Mouse (Mus musculus): Measurements from ENCODE around the gene Paqr4.
"Not testable (repeated sequence)": the region's sequence is repeated elsewhere in the genome, so short reads cannot be mapped to it uniquely, and the experiment has no call there.

Paqr4 gene

GRCm38 (mm10) chr17:23740598-23741021 lies at the start of gene Paqr4:
TSS of gene Paqr4 (minus strand) at chr17:23740867.
- in situ Hi-C loops (cut with MboI, MseI), result no loop called here

DNA sequence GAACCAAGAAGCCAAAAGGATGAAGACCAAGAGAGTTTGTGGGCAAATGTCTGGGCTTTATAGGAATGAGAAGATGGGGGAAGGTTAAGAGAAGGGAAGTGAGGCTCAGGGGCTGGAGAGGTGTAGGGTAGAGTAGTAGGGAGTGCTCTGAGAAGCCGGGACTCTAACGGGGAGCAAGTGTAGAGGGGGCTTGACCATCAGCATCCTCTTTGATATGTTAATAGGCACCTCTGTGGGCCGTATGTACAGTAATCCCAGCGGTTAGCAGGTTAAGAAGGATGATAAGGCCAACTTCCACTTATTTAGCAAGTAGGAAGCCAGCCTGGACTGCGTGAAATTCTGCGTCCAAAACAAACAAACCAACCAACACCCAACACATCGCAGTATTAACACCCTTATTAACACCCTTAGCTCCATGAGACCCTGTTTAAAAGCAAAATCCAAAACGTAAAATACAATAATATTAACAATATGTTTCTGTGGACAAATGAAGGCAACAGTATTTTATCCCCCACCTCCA lies 49.1 kb upstream of the Paqr4 start:
- in situ Hi-C loops (cut with MboI, MseI), result no loop called here

GRCm38 (mm10) chr17:23788973-23789372 lies 48.3 kb upstream of the Paqr4 start:
- in situ Hi-C loops (cut with MboI, MseI), result no loop called here

DNA sequence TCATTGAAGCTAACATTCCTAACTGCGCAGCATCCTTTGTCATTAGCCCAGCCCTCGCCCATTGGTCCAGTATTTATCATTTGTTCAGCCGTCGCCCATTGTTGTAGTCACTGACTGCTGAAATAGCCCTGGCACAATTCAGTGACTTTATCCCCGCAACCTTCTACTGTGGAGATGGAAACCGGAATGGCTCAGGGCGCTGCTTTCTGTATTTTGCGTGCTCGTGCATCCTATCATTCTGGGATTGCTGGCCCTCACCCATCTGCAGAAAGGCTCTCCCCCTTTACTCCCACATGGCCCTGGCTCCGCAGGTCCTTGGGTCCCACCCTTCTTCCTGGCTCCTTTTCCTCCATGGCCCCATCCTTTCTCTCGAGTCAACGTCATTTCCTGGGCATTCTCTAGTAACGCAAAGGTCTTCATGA lies 45.9 kb upstream of the Paqr4 start:
- in situ Hi-C loops (cut with MboI, MseI), result no loop called here

DNA sequence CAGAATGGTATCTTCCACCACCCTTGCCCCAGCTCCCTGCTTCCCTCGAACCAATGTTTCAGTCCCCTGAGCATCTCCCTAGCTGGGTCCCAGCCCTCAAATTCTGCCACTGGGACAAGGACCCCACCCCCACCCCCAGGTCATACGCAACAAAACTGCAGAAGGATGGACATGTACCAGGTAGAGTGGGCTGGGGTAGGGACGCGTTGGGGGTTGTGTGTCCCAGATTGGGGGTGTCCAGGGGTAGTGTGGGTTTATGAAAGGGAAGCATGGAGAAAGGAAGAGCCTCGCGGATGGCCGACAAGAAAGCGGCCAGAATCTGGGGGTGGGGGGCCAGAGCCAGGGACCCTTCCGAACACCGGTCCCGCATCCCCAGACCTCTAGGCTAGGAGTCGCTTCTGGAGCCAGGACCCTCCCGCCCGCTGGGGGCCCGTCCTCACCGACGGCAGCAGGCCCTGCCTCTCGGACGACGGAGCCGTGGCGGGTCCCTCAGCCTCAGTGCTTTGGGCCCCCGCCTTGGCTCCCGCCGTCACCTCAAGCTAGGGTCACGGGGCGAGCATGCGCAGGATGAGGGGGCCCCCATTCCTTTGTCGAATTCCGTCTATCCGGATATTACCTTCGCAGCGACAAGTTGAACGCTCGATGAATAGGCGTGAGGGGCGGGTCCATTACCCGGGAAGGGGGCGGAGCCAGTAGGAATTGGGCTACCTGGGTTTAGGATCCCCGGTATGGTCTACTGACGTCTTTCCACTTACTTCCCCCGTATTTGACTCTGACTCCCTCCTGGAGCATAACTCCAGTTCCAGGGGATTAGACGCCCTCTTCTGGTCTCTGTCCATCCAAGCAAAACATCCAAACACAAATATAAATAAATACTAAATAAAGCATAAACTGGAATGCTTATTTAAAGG lies 45.1 kb upstream of the Paqr4 start, which contains the start of gene Flywch2:
Flywch2 (minus strand) TSS at position 521 of the 911 bp plus-strand sequence.
- in situ Hi-C loops (cut with MboI, MseI), result no loop called here

- in situ Hi-C loops (cut with MboI, MseI), result no loop called here
Observed at GRCm38 (mm10) chr17:23783352-23783751, 42.7 kb upstream of the Paqr4 start.

- in situ Hi-C loops (cut with MboI, MseI), result loop anchor here (5.0 kb wide), 1 partner anchor 74 kb away; no protein-coding TSS in a partner anchor
Observed at GRCm38 (mm10) chr17:23778447-23778846, 37.8 kb upstream of the Paqr4 start.

GRCm38 (mm10) chr17:23777141-23777540 lies 36.5 kb upstream of the Paqr4 start:
- in situ Hi-C loops (cut with MboI, MseI), result loop anchor here (5.0 kb wide), 1 partner anchor 75 kb away; no protein-coding TSS in a partner anchor

GRCm38 (mm10) chr17:23776216-23776615 lies 35.5 kb upstream of the Paqr4 start:
- in situ Hi-C loops (cut with MboI, MseI), result loop anchor here (5.0 kb wide), 1 partner anchor 76 kb away; no protein-coding TSS in a partner anchor

DNA sequence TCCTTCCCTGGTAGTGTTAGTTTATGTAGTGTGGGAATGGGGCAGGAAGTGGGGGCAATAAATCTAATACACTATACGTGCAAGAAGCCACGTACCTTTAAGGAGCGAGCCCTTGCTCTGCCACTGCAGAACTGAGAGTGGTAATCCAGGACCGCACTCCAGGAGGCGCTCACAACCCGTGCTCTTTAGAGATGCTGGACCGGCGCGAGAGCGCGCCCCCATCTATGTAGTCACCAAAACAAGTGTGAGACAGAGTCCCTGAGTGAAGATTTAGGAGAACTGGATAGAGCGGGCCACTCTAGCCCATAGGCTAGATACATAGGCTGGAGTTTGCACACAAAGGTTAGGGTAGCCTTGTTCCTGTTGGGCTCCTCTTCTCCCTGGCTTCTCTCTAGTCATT lies 33.4 kb upstream of the Paqr4 start:
- in situ Hi-C loops (cut with MboI, MseI), result no loop called here

DNA sequence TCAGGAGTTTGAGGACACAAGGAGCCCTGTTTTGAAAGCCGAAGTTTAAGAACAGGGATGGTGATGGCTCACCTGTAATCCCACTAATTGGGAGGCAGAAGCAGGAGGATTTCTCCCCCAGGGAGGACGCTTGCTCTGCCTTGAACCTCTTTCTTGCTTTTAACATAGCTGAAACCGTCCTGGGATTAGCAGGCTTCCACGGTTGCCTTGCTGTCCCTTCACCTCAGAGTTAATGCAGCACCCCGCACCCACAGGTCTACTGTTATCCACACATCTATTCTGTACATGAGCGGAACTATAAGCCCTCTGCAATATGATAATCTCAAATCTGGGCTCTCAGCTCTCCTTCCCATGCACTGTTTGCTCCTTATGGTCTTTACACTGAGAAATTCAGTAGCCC lies 33.0 kb upstream of the Paqr4 start:
- in situ Hi-C loops (cut with MboI, MseI), result no loop called here

DNA sequence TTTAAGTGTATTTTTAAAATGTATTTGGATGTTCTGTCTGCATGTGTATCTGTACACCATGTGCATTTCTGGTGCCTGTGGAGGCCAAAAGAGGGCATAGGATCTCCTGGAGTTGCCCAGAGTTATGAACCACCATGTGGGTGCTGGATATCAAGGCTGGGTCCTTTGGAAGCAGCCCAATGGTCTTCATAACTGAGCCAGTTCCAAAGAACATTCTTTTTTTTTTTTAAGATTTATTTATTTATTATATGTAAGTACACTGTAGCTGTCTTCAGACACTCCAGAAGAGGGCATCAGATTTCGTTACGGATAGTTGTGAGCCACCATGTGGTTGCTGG lies 31.5 kb upstream of the Paqr4 start:
- in situ Hi-C loops (cut with MboI, MseI), result not testable (repeated sequence)

- in situ Hi-C loops (cut with MboI, MseI), result no loop called here
Observed at GRCm38 (mm10) chr17:23771284-23772218, 30.9 kb upstream of the Paqr4 start, which contains the start of gene Flywch1. TSS of gene Flywch1 (minus strand) at chr17:23771602.

- in situ Hi-C loops (cut with MboI, MseI), result no loop called here
Observed at GRCm38 (mm10) chr17:23770896-23771283, 30.2 kb upstream of the Paqr4 start.

GRCm38 (mm10) chr17:23770493-23770892 lies 29.8 kb upstream of the Paqr4 start:
- in situ Hi-C loops (cut with MboI, MseI), result no loop called here

DNA sequence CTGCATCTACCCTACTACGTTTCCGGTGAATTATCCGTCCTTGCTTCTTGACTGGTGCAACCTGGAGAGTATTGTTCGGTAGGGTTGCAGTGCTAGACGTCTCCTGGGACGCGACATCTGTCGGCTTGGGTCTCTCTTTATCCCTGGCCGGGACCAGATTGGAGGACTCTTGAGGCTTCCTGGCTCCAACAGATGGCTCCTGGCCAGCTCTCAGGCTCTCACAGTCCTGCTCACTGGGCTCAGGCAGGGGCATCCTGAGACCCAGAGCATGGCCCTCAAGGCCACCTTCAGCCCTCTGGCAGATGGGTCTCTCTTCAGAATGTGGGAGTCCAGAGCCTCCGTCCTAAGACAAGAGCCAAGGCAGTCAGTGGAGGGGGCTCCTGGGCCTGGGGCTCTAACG lies 22.3 kb upstream of the Paqr4 start:
- in situ Hi-C loops (cut with MboI, MseI), result no loop called here

DNA sequence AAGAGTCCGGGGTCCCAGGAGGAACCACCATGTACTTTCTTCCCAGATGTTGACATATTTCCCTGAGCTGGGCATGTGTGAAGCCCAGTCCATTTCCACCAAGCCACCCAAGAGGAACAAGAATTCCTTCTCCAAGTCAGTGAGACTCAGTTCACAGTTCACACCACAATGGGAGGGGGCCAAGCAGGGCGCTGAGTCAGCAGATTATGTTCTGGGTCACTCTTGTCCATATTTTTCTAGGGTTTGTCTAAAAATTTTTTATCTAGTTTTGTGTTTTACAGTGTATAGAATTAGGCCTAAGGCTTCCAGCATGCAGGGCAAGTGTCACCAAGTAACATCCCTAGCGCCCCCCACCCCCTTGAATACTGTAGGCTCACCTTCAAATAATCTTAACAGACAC lies 20.5 kb upstream of the Paqr4 start:
- in situ Hi-C loops (cut with MboI, MseI), result no loop called here

GRCm38 (mm10) chr17:23760231-23760630 lies 19.6 kb upstream of the Paqr4 start:
- in situ Hi-C loops (cut with MboI, MseI), result no loop called here

DNA sequence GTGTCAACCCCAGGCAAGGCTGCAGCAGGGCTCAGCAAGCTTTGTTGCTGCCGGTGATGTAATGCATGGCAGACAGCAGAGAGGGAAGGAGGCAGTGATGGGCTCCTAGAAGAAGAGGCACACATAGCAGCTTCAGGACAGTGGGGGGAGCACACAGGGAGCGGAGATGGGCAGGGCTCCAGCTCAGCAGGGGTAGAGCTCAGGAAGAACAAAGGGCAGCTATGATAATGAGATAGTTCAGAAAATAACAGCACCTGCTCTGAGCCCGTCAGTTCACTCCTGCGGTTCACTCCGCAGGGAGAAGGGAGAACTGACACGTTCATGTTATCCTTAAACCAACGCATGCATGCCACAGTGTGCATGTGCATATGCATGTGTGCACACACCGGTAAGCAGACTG lies 18.1 kb upstream of the Paqr4 start:
- in situ Hi-C loops (cut with MboI, MseI), result no loop called here

- in situ Hi-C loops (cut with MboI, MseI), result no loop called here
Observed at GRCm38 (mm10) chr17:23757581-23757980, 16.9 kb upstream of the Paqr4 start.

- in situ Hi-C loops (cut with MboI, MseI), result no loop called here
Observed at GRCm38 (mm10) chr17:23755689-23756088, 15.0 kb upstream of the Paqr4 start.

Data from T-helper 2 cell (primary cell).